Mouse (Mus musculus): Measurements from ENCODE around the gene Gm26741. TPM values are rescaled to one million over a fixed set of nuclear protein-coding genes. Genes with fewer than 3 reads are reported as not detected.

Gm26741 gene
- polyA plus RNA-seq (2012; rRNA removed) = not detected in 2 replicates

GRCm38 (mm10) chr10:52358467-52358866 lies at the start of gene Gm26741:
Gm26741 (plus strand) TSS chr10:52358767.

GRCm38 (mm10) chr10:52381845-52382591 lies 23.5 kb downstream of the Gm26741 start, which contains the start of gene Gopc:
Gopc (minus strand) TSS chr10:52382124.

DNA sequence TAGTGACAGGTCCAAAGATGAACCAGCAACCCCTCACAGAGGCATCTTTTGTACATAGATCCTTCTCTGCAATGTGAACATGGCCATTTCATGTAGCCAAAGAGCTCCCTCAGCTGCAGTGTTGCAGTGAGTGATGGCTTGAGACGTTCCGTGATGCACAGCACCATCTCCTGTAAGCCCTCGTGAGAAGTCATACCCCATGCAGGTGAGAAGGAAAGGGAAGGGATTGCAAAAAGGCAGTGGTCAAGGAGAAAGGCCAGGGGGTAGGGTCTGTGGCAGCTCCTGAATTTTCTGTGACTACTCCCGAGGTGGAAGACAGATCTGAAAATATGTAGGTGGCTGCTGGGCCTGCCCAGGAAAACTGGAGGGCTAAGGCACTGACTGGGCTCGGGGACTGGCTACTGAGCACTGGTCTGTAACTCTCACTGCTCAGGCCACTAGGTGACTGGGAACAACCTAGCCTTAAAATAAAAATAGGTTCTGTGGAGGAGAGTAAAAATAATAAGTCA lies 30.4 kb downstream of the Gm26741 start, which contains the start of gene Nepn:
Nepn (plus strand) TSS at position 51 of the 509 bp plus-strand sequence.

Other genes starting within 250 kb of the Gm26741 start
- not detected in 2 replicates for gene Ros1, start 163.5 kb upstream of the Gm26741 start, polyA plus RNA-seq (2012; rRNA removed)
- 5.1 and 5.6 TPM in 2 replicates for gene Dcbld1, start 125.1 kb upstream of the Gm26741 start, polyA plus RNA-seq (2012; rRNA removed)
- 3.9 and 4.7 TPM in 2 replicates for gene Gopc, start 23.4 kb downstream of the Gm26741 start, polyA plus RNA-seq (2012; rRNA removed)
- not detected in 2 replicates for gene Nepn, start 30.2 kb downstream of the Gm26741 start, polyA plus RNA-seq (2012; rRNA removed)
- gene Nus1, start 58.8 kb downstream of the Gm26741 start, polyA plus RNA-seq (2012; rRNA removed) = 21.3 and 34.1 TPM in 2 replicates